Mouse (Mus musculus) right cerebral cortex, adult 18-20 months (tissue): ENCODE data around the gene Cd82.

Experiments
- DNase-seq: peaks from one replicate; pipeline ENCODE4 v3.0.0; 2022; ENCODE audit warnings: mixed read lengths

Gene Cd82

DNA sequence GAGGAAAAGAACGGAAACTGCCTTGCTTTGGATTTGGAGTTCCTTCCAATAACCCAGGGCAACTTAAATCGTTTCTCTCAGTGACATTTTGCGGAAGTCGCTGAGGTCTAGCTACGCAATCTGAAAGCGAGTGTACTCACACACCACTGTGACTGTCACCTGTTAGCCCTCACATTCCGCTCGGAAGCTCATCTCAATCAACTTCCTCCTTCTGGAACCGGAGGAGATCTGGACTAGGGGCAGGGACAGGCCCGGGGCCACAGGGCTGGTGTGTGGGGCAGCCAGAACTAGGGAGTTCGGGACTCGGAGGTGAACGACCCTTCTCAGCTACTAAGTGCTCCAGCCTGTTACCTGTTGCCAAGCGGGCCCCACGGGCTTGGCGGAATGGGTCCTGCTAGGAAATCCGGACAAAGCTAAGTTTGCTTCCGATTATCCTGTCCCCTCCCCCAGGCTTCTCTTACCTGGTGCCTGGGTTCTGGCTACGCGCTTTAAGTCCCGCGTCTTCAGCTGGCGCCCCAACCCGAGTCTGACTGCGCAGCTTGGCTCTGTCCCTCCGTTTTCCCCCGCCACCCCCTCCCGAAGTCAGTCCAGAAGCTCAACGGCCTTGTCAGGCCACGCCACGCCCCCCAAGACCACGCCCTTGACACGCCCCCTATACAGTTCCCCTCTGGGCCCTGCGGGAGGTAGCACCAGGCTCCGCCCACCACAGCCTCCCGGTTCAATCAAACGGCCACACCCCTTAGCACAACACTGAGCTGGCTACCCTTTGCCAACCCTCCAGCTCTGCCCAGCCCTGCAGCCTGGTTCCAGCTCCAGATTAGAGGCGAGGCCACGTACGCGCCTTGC, 848 bp downstream of the Cd82 start:
- peak; percentile 83 for DNase-seq

DNA sequence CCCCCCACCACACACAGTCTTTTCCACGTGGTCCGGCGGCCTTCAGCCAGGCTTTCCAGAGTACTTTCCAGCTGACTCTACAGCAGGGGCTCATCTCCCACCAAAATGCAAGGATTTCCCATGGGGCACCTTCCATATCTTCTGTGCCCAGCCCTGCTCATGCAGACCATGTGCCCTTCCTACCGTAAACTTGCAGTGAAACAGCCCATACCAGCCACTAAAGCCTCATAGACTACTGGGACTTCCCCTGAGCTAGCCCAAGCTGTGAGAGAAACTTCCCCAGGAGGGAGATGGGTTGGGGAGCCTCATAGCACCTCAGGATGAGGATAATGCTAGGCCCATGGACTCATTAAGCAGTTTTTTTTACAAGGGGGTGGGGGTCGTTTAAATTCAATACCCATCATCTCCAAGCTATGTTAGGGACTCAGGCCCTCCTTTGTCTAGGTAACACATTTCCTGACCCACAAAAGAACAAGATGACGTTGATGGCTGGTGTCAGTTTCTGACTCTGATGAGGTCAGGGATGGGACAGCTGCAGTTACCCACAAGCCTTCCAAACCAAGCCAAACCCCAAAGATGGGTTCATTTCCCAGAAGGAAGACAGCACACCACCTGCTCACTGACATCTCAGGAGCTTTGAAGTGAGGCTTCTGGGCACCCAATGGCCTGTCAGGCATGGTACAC, 2.0 kb downstream of the Cd82 start:
- no peak for DNase-seq

DNA sequence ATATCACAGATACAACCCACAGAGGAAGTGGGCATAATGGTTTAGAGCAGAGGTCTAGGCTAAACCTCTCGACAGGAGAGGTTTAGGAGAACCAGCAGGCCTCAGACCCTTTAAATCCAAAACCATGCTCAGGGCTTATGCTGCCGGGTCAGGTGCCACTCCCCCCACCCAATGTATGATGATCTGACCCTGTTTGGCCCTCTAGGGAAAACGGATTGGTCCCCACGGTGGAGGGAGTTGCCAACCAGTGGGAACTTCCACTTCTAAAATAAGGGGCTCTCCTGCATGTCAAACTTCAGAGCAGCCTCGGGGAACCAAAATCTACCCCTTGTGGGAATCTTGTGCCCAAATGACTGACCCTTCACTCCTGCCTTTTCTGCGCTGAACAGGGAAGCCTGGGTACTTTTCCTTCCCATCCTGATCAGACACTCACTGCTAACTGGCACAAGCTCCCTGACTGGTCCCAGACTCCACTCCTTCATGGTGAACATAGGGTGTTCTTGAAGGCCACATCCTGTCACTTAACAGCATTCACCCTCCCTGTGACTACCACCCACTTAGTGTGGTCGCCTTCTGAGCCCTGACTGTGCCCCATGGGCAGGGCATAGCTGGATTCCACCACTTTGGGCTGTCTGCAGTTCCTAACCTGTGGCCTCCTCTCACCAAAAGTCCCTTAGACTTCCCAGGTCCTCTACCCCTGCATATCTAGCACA, 3.6 kb downstream of the Cd82 start:
- DNase-seq, result no peak

DNA sequence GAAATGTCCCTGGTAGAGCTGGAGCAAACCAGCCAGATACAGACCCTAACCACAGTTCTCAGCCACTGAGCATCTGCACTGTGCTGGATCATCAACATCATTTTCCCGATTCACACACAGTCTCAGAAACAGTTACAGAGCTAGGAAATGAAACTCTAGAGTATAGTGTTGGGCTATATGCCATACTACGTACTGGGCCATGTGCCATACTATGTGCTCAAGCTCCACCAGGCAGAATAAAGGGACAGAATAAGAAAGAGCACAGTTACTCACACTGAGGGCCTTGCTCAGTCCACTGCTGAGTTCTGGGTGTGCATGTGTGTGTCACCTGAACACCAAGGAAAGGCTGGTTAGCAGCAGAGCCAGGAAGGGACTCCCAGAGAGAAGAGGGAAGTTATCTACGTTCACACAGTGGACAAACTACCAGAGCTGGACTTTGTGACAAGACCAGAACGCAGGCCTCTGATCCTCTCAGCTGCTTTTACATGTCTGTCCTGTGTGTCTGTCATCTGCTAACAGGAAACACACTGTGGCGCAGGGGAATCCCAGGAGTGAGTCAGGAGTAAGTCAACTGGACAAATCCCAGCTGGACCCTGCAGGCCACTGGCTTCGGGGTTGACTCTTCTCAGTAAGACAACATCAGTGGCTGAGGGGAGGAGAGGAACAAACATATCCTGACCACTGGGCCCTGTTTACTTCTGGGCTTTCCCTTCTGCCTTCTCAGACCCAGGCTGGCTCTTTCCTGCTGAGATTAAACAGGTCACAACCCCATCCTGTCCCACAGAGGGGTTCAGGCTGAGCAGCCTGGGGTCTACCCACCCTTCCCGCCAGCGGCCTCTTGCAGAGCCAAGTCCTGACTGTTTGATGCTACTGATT, 4.4 kb downstream of the Cd82 start:
- no peak for DNase-seq

DNA sequence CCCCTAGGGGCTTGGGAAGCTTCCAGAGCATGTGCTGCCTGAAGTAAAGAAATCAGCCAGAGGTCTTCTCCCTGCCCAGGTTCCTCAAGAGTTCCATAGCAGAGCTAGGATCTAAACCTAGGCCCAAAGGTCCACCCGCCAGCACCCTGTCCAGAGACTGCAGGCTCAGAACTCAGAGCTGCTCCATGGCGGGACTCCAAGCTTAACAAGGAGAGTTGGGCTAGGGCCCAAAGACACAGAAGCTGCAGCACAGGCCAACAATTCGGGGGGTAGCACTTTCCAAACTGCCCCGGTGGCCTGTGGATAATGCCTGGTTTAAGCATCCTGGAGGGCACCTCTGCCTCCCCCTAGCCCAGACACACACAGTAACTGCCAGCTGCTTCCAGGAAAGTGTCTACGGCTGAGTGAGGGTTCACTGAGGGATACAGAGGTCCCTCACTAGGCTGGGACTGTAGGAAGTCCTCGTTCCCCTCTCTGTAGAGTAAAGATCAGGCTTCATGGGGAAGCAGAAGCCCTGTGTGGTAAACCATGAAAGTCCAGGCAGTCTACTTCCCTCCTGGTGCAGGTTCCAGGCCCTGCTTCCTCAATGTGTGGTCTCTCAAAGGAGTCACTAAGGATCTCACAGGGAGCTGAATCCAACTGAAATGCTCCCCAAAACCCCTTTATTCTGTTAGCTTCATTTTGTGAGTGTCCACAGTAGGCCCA, 5.4 kb downstream of the Cd82 start:
- DNase-seq, result no peak

DNA sequence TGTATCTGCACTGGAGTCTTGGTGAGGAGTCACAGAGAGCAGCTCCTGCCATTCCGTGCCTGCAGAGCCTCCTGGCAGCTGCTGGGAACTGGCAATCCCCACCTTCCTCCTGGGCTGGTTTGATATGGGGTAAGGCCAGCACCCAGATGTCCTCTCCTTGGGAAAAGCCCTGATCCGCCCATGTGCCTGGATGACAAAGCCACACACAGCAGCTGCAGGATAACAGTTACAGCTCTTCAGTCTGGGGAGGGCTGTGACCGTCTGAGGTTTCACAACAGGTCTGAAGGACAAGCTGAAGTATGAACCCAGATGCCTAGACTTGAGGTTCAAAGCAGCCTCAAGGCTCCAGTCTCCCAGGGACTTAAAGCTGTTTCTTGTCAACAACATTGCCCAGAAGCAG, 6.8 kb downstream of the Cd82 start:
- DNase-seq, result no peak

DNA sequence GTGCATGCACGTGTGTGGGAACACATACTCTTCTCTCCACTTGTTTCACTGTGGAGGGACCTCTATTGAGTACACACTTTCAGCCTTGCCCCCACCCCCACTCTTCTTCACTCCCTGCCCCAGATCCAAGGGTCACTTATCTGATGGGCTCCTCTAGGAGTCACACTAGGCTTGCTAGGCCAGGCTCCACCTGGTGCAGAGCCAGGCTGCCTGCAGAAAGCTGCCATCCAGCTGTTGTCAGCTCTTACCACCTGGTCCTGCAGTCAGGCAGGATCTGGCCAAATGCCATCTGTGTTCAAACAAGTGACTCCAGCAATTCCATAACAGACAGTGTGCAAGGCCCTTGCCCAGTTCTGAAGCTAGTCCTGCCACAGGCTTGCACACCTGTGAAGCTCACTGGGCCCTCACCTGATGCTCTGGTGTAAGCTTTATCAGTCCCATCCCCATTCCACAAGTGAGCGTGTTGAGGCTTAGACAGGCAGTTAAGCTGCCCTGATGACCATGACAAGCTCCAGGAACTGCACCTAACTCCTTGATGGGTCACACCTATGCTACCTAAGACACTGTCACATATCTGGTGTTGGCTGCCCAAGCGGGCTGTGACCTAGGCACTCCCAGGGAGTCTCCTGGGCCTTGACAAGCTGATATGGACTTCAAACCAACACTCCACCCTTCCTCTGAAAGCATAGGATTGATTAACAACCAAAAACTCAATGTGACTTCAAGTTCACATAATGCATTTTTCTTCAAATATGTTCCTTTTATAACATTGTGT, 7.9 kb downstream of the Cd82 start:
- DNase-seq, result no peak

DNA sequence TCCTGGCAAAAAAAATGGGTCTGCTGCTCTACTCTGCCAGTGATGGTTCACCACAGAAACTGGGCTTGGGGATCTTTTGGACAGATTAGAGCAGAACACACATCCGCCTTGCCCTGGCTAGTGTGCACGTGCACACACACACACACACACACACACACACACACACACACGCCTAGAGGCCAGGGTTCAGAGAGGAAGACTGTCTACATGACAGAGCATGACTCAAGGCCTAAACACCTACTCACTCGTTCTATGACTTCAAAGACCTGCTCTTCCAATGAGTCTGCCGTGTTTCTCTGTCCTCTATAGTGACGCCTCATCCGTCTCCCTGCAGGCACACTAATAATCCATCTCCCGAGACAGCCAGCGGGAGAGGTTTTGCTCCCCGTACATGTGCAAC, 8.6 kb downstream of the Cd82 start:
- DNase-seq, result no peak

DNA sequence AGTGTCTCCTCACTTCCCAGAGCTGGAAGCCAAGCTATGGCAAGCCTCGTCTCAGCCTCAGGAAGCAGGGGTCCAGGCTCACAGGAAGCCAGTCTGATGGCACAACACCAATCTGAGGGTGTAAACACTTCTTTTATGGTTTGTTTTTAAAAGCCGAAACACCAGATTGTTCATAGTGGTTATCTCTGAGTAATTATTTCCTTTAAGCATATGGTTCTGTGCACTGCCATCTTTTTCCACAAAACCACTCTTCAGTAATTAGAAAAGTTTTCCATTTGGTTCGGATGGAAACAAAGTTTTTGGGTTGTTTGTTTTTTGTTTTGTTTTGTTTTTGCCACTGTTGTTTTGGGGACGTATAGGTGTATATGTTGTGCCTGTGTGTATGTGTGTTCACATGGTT, 9.9 kb downstream of the Cd82 start:
- no peak for DNase-seq

DNA sequence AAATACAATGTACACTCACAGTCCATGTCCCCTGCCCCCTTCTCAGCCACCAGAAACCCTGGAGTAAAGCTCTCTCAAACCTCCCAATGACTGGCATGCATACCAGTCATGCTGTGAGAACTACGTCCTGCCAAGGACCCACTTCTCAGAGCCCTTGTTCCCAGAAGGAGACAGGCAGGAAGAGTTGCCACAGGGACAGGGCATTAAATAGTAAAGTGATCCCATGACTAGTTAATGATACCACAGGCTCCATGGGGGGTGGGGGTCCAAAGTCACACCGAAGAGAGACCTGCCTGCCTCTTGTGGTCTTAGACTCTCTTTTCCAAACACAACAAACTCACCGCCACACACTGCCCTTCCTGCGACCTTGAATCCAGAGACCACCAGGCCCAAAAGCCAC, 10.4 kb downstream of the Cd82 start:
- DNase-seq, result no peak

DNA sequence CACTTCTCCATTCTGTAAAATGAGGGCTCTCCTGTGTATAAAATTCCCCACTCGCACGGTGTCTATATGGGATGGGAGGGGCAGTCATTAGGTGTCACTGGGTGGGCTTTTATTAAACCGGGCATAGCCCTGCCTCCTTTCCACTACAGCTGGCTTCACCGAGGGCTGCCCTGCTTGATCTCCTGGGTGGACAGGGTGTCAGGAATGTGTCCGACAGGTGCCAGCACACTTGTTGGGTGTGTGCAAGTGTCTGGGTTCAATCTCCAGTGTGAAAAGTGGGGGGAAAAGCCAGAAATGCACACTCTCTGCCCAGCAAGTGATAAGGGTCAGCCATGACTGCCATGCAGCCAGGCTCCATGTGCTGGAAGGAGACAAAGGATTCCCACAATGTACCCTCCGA, 10.9 kb downstream of the Cd82 start:
- no peak for DNase-seq

DNA sequence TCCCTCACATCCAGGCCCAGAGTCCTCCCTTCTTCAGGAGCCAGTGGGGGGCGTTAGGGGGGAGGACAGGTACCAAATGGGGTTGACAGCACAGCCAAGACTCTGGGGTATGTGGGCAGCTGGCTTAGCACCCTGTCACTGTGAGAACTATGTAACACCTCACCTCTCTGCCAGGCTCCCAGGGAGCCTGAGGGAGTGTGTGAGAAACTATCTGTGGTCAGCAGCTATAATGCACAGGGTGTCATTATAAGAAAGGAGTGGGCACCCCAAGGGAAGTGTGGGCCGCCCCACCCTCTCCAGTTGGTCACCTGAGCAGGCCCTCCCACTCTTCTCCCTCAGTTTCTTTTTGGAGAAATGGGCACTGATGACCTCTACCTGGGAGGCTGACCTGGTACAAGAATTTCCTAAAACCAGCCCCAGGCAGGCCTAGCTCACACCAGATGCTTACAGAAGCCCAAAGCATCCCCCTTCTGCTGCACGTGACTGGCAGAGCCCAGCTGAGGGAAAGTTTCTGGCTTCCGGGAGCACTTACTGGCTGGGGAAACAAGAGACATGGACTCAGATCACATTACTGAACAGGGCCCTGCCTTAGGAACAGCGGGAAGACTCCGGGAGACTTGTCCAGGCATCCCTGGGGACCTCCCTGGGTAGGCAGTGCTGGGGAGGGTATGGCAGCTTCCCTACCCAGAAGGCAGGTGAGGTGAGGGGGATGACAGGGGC, 11.6 kb downstream of the Cd82 start:
- DNase-seq, result no peak

DNA sequence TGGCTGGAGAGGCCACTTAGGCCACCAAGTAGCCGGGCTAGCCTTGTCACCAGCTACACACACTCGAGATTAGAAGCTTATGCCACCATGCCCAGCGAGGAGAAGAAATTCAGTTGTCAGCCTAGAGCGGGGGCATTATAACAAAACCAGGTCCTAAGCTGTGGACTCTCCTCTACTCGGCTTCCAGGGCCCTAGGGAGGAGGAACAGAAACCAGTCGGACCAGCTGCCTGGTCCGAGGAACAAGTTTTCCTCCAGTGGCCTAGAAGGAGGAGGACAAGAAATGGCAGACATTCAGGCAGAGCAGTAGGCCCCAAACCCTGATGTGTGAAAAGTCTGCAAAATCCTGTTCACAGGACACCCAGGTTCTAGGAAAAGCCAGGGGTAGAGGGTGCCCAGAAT, 12.2 kb downstream of the Cd82 start:
- DNase-seq, result no peak

DNA sequence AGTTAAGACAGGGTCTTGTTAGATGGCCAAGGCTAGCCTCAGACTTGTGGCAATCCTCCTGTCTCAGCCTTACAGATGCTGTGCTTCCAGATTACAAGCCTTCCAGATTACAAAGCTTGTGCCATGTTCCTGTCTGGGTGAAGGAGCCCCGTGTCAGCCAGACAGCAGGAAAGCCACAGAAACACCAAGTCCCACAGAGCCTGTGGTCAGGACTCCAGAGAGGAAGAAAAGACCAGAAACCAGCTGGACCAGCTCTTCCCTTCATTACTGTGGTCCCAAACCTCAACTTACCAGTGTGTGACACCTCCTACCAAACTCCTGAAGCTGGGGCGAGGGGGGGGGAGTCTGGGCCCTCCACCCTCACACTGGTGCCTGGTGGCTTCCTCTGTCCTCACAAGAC, 13.3 kb downstream of the Cd82 start:
- DNase-seq, result no peak

DNA sequence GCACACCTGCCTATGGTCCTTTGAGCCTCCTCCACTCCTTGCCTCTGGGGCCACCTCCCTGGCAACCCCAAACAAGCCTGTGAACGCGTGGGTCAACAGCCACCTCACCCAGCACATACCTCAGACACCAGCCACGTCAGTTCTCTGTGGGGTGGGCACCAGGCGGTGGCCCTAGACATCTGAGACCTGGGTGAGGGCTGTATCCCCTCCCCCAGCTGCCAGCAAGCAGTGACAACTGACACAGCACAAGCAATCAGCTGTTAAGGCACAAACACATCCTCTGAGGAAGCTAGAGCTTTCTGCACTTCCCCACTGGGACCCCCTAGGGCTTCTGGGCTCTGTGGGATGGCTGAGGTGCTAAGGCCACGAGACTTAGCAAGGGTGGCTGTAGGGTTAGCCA, 14.2 kb downstream of the Cd82 start:
- DNase-seq, result no peak

DNA sequence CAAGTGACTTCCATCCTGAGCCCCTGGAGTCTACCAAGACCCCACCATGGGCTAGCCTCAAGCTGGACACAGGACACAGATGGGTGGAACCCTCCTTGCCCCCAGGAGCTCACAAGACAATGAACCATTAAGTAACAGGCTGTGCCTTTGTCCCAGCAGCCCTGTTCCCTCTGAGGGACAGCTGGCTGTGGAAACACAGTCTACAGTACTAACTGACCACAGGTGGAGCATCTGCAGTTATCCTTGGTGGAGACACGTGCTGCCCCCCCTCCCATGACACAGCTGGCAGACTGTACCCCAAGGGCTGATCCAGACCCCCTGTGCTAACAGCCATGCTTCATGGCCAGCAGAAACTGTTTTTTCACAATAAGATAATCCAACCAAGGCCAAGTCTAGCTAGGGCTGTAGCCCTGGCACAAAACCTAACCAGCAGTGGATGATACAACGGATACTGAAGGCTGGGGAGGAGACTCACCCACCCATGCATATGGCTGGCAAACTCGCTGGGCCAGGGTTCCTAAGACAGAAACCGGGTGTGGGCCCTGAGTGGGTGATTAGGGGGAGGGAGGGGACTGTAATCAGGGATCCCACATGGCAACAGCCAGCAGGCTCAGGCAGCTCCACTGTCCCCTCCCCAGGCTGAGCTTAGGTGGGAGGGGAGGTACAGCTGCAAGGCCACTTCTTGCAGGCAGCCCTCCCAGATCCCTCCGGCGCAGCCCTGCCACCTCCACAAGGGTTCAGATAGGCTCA, 15.3 kb downstream of the Cd82 start:
- DNase-seq, result no peak

DNA sequence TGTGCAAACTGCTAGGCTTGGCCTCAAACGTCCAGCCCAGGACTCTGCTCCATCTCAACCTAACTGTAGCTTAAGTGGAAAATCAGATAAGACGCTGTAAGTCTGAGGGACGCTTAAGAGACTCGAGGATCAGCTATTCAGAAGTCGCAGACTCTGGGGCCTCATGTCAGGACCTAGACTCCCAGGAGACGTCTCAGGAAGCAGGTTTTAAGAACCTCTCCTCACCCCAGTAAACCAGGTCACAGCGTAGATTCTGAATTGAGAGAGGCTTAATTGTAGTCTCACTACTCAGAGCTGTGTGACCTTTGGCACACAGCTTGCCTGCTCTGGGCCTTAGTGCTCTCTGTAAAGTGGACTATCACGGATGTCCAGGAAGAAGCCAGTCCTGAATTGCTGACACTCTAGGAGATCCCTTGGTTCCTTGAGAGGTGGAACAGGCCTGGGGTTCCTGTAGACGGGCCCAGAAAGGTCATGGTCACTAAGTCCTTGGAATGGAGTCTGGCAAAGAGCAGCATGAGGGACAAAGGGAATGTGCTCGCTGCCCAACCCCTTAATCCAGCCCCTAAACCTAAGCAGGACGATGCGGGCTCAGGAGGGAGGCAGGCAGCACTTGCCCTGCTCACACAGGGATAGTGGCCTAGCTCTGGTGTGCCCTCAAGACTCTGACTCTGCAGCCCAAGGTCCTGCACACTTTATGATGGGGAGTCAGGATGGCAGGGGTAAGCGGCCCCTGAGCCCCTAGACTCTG, 16.2 kb downstream of the Cd82 start:
- DNase-seq, result no peak

DNA sequence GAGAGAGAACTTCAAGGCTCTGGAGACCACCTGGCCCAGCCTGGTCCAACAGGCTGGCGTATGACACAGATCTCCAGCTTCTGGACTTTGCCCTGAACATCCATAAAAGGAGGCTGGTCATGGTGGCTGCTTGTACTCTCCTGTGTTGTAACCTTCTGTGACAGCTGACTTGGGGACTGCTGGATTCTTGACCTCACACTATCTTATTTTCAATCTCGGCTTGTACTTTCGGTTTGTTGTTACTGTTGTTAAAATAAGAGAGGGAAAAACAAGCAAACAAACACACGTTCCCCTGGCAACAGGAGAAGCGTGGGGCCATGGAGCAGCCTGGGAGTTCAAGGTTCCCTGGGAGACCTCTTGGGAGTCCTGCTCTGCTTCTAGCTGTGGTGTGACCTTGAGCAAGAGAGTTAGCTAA, 17.7 kb downstream of the Cd82 start:
- DNase-seq, result no peak

DNA sequence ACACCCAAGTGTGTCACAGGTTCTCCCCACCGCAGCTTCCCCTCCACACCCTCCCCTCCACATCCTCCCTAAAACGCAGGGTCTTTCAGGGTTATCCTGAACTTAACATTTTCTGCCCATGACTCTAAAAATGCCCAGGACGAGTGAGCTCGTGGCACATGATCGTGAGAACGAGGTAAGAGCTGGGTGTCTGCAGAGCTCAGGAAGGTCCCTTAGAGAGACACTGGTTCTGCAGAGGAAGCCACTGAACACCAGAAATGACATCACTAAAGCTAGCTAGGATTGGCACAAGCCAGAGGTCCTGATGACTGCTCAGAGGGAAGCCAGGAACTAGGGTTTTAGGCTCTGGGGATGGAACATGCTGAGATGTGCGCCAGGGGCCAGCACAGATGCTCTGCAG, 18.7 kb downstream of the Cd82 start:
- DNase-seq, result no peak
